ENCODE assay signal across 23 mouse cellular contexts in genomic region chr19:60245250-60245649, GRCm38 (mm10). TPM values are rescaled to one million over a fixed set of nuclear protein-coding genes. Genes with fewer than 3 reads are reported as not detected.
A peak's percentile ranks its signal among the peaks of the same experiment; 100 is the strongest.
DNase-seq lines count a peak whose midpoint lies in the region; ATAC-seq and TF ChIP-seq lines count a peak whose summit lies in the region.
"Had no signal": no experiment of that assay in that cellular context is flagged by ENCODE, and none has a peak within 500 bp of the region (broad histone marks: within the 10 kb centered on the region; RNA-seq: fewer than 3 reads in every experiment).

No protein-coding gene starts in this region.

- no peaks in the 10 kb centered on the region for H3K9me3 ChIP-seq in limb, embryonic 12.5 days
- H3K9me3 ChIP-seq in limb, embryonic 14.5 days (ENCODE audit: control insufficient read depth, low read length), result no peaks in the 10 kb centered on the region
- no peaks in the 10 kb centered on the region for H3K9me3 ChIP-seq in forebrain, embryonic 14.5 days (replicated peaks; ENCODE audit: control insufficient read depth, low read length)
- H3K9me3 ChIP-seq: embryonic facial prominence, embryonic 13.5 days; embryonic facial prominence, embryonic 15.5 days; forebrain, embryonic 10.5 days; forebrain, embryonic 12.5 days; forebrain, embryonic 15.5 days had no signal

- H3K4me3 ChIP-seq in limb, embryonic 12.5 days (replicated peaks), result no peak overlapping the region
- no peak overlapping the region for H3K4me3 ChIP-seq in limb, embryonic 14.5 days (replicated peaks; ENCODE audit: low read length)
- no peak overlapping the region for H3K4me3 ChIP-seq in forebrain, embryonic 14.5 days (ENCODE audit: low read depth, low read length)
- H3K4me3 ChIP-seq: embryonic facial prominence, embryonic 13.5 days; embryonic facial prominence, embryonic 15.5 days; erythroblast, embryonic 14.5 days; forebrain, embryonic 10.5 days; forebrain, embryonic 12.5 days; forebrain, embryonic 15.5 days had no signal

- peaks cover 10% of the 10 kb centered on the region; the same call in 1 of the 2 replicates for H3K4me1 ChIP-seq in limb, embryonic 12.5 days (replicated peaks)
- peaks cover 3% of the 10 kb centered on the region; the same call in 1 of the 2 replicates for H3K4me1 ChIP-seq in limb, embryonic 14.5 days (ENCODE audit: control insufficient read depth, insufficient read depth, low read length)
- peaks cover 8% of the 10 kb centered on the region; the same call in 1 of the 2 replicates for H3K4me1 ChIP-seq in forebrain, embryonic 14.5 days (ENCODE audit: control insufficient read depth, insufficient read depth, low read length)
- H3K4me1 ChIP-seq: embryonic facial prominence, embryonic 13.5 days; embryonic facial prominence, embryonic 15.5 days had no signal

- H3K27me3 ChIP-seq in limb, embryonic 12.5 days, result peaks cover 24% of the 10 kb centered on the region
- no peaks in the 10 kb centered on the region; the same call in 1 of the 2 replicates for H3K27me3 ChIP-seq in limb, embryonic 14.5 days (ENCODE audit: control insufficient read depth, insufficient read depth, low read length)
- no peaks in the 10 kb centered on the region for H3K27me3 ChIP-seq in forebrain, embryonic 14.5 days (replicated peaks; ENCODE audit: control insufficient read depth, insufficient read depth, low read length)
- H3K27me3 ChIP-seq: embryonic facial prominence, embryonic 13.5 days; embryonic facial prominence, embryonic 15.5 days; forebrain, embryonic 12.5 days; forebrain, embryonic 15.5 days had no signal

- 11% methylated on average over 3 of the region's 3 CpGs for WGBS in limb, embryonic 12.5 days
- WGBS in limb, embryonic 14.5 days, result 17% methylated on average over 3 of the region's 3 CpGs
- WGBS in forebrain, embryonic 14.5 days, result 89% methylated on average over 3 of the region's 3 CpGs

- H3K27ac ChIP-seq in limb, embryonic 12.5 days, result no peak overlapping the region
- H3K27ac ChIP-seq in limb, embryonic 14.5 days (replicated peaks; ENCODE audit: low read depth, low read length), result no peak overlapping the region
- no peak overlapping the region for H3K27ac ChIP-seq in forebrain, embryonic 14.5 days (ENCODE audit: low read depth, low read length)
- H3K27ac ChIP-seq: embryonic facial prominence, embryonic 13.5 days; embryonic facial prominence, embryonic 15.5 days; forebrain, embryonic 10.5 days; forebrain, embryonic 12.5 days; forebrain, embryonic 15.5 days had no signal

- no peak overlapping the region for H3K9ac ChIP-seq in limb, embryonic 12.5 days (replicated peaks)
- no peak overlapping the region for H3K9ac ChIP-seq in limb, embryonic 14.5 days (ENCODE audit: low read depth, low read length, severe bottlenecking)
- H3K9ac ChIP-seq in forebrain, embryonic 14.5 days (ENCODE audit: low read length), result no peak overlapping the region
- H3K9ac ChIP-seq: embryonic facial prominence, embryonic 13.5 days; embryonic facial prominence, embryonic 15.5 days; forebrain, embryonic 12.5 days; forebrain, embryonic 15.5 days; forebrain, postnatal 0 days had no signal

- peak; percentile 73 for ATAC-seq in limb, embryonic 12.5 days (ENCODE audit: insufficient number of reproducible peaks, insufficient read depth, low FRiP score, low TSS enrichment, low read depth)
- peak; percentile 47; the same call in 1 of the 2 replicates for ATAC-seq in limb, embryonic 14.5 days (ENCODE audit: low FRiP score, low read depth)
- no peak for ATAC-seq in forebrain, embryonic 14.5 days
- ATAC-seq: forebrain, embryonic 15.5 days; forebrain, postnatal 0 days had no signal

- DNase-seq in embryo, embryonic 11 days, result peak; percentile 7
- DNase-seq in embryo, embryonic 10 days (ENCODE audit: low spot score), result no peak
- peak; percentile 31 for DNase-seq in forelimb bud, embryonic 11.5 days (ENCODE audit: low read depth, low spot score)
- DNase-seq in limb, embryonic 14.5 days (ENCODE audit: low spot score), result peak; percentile 47
- DNase-seq in forebrain, embryonic 14.5 days (ENCODE audit: low spot score), result no peak
- DNase-seq in lung, postnatal 25 days (ENCODE audit: low spot score), result no peak
- DNase-seq: adrenal gland, adult 2 months; adrenal gland, postnatal 10 days; adrenal gland, postnatal 25 days; cerebellum, adult 11 months; cerebellum, adult 18-20 months; cerebellum, adult 8-10 months; cerebellum, adult 9-11 months; cerebellum, postnatal 14 days; cerebellum, postnatal 36 days; forebrain, postnatal 0 days had no signal

- no peak overlapping the region for H3K4me2 ChIP-seq in limb, embryonic 12.5 days
- no peak overlapping the region for H3K4me2 ChIP-seq in limb, embryonic 14.5 days (replicated peaks; ENCODE audit: low read depth, low read length, severe bottlenecking)
- no peak overlapping the region for H3K4me2 ChIP-seq in forebrain, embryonic 14.5 days (ENCODE audit: low read length)
- H3K4me2 ChIP-seq: embryonic facial prominence, embryonic 13.5 days; embryonic facial prominence, embryonic 15.5 days; forebrain, embryonic 12.5 days; forebrain, embryonic 15.5 days had no signal

- no peaks in the 10 kb centered on the region for H3K36me3 ChIP-seq in limb, embryonic 12.5 days
- no peaks in the 10 kb centered on the region for H3K36me3 ChIP-seq in limb, embryonic 14.5 days (ENCODE audit: control insufficient read depth, insufficient read depth, low read length)
- H3K36me3 ChIP-seq in forebrain, embryonic 14.5 days (ENCODE audit: control insufficient read depth, insufficient read depth, low read length), result no peaks in the 10 kb centered on the region
- H3K36me3 ChIP-seq: embryonic facial prominence, embryonic 13.5 days; embryonic facial prominence, embryonic 15.5 days; forebrain, embryonic 10.5 days; forebrain, embryonic 12.5 days; forebrain, embryonic 15.5 days had no signal

- TF ChIP-seq POLR2A in limb, embryonic 14.5 days (IDR thresholded peaks at IDR 0.05; ENCODE audit: borderline replicate concordance, extremely low read depth, insufficient read depth, insufficient read length), result no peak

RNA-seq across cellular contexts. Expression of gene Fam204a, which starts 18.7 kb away (rescaled TPM):
- 70.4 and 72.5 TPM in 2 replicates for polyA plus RNA-seq in limb, embryonic 12.5 days (2016; fragmentation: Nextera tagmentation; extraction: Ambion mirVana)
- 19.9 and 30.7 TPM in 2 replicates for polyA plus RNA-seq in limb, embryonic 14.5 days (2012; rRNA removed)
- 57.3 and 57.5 TPM in 2 replicates for polyA plus RNA-seq in limb, embryonic 14.5 days (2014; fragmentation: Nextera tagmentation; extraction: Ambion mirVana)
- polyA plus RNA-seq in forebrain, embryonic 14.5 days (2014; fragmentation: Nextera tagmentation; extraction: Ambion mirVana), result 56.3 and 58.6 TPM in 2 replicates

Comparison
In these comparisons a context has a peak if more than half of its experiments do, and no peak if none do; other contexts are left out.
1. DNase-seq: peak in embryo, embryonic 11 days (single experiment), forelimb bud, embryonic 11.5 days (single experiment) and limb, embryonic 14.5 days (single experiment); none in embryo, embryonic 10 days (single experiment), forebrain, embryonic 14.5 days (single experiment) and lung, postnatal 25 days (single experiment).